In genomic region chr14:18398953-18399352, GRCm38 (mm10) we compare ENCODE assay signal across 15 mouse cellular contexts.
"Had no signal": no experiment of that assay in that cellular context is flagged by ENCODE, and none has a peak within 500 bp of the region (broad histone marks: within the 10 kb centered on the region; RNA-seq: fewer than 3 reads in every experiment).

No protein-coding gene starts in this region.

- H3K9ac ChIP-seq: limb, embryonic 15.5 days; liver, embryonic 15.5 days; lung, embryonic 14.5 days; neural tube, embryonic 12.5 days; stomach, embryonic 15.5 days had no signal

- DNase-seq: layer of hippocampus, adult 9-11 months; layer of hippocampus, postnatal 36 days; lung, embryonic 14.5 days; lung, postnatal 10 days; lung, postnatal 4 days; midbrain, embryonic 14.5 days; retina, postnatal 1 day; right cerebral cortex, postnatal 14 days; thymus, adult 2 months; thymus, postnatal 25 days had no signal

- H3K9me3 ChIP-seq: limb, embryonic 15.5 days; liver, embryonic 15.5 days; neural tube, embryonic 12.5 days; stomach, embryonic 15.5 days had no signal

- H3K27ac ChIP-seq: limb, embryonic 15.5 days; liver, embryonic 15.5 days; midbrain, embryonic 10.5 days; neural tube, embryonic 12.5 days; stomach, embryonic 15.5 days had no signal

- H3K4me2 ChIP-seq: limb, embryonic 15.5 days; liver, embryonic 15.5 days; lung, embryonic 14.5 days; neural tube, embryonic 12.5 days; stomach, embryonic 15.5 days had no signal

- H3K4me1 ChIP-seq: liver, embryonic 15.5 days; midbrain, embryonic 10.5 days; neural tube, embryonic 12.5 days; stomach, embryonic 15.5 days had no signal

- H3K27me3 ChIP-seq: limb, embryonic 15.5 days; liver, embryonic 15.5 days; neural tube, embryonic 12.5 days; stomach, embryonic 15.5 days had no signal

- H3K36me3 ChIP-seq: limb, embryonic 15.5 days; liver, embryonic 15.5 days; midbrain, embryonic 10.5 days; neural tube, embryonic 12.5 days; stomach, embryonic 15.5 days had no signal

- H3K4me3 ChIP-seq: limb, embryonic 15.5 days; liver, embryonic 15.5 days; midbrain, embryonic 10.5 days; neural tube, embryonic 12.5 days; stomach, embryonic 15.5 days had no signal
